Mouse (Mus musculus): ENCODE data around the gene Kif1a.

GRCm38 (mm10) chr1:93100243-93100575, 1.5 kb downstream of the Kif1a start:
- TF ChIP-seq POLR2A (IDR thresholded peaks at IDR 0.05; ENCODE audit: borderline replicate concordance, insufficient read depth, low read length) (no peak), CTCF (IDR thresholded peaks at IDR 0.05; ENCODE audit: borderline replicate concordance, insufficient read depth, low read depth, low read length) (no peak)

Measured in cerebellum, adult 2 months (tissue).